Mouse (Mus musculus): Measurements from ENCODE around the gene Capn3. TPM values are rescaled to one million over a fixed set of nuclear protein-coding genes. Genes with fewer than 3 reads are reported as not detected.
A peak's percentile ranks its signal among the peaks of the same experiment; 100 is the strongest.

Capn3 gene
- polyA plus RNA-seq, 1 experiment from 2014 or later = 5.9 TPM

DNA sequence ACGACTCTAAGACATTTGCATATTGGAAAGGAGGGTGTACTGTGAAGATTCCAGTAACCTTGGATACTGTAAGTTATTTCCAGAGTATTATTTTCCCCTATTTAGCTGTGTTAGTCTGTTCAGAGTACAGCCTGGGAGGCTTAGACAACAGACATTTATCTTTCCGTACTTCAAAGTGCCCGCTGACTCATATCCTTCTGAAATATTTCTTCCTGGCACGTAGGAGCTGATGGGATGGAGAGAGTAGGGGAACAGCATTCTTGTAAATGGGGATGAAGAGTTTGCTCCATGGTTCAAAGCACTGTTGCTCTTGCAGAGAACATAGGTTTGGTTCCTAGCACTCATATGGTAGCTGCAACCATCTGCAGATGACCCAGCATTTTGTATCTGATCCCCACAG lies 3.2 kb upstream of the Capn3 start:
- no peaks in the 10 kb centered on the region for H3K27me3 ChIP-seq (ENCODE audit: control insufficient read depth, insufficient read depth, low read length)
- H3K9ac ChIP-seq (ENCODE audit: low read length) = no peak overlapping the region
- no peak overlapping the region for H3K4me2 ChIP-seq
- no peaks in the 10 kb centered on the region for H3K9me3 ChIP-seq (ENCODE audit: control insufficient read depth, low read length)
- no peaks in the 10 kb centered on the region for H3K4me1 ChIP-seq (ENCODE audit: control insufficient read depth, insufficient read depth, low read length)
- ATAC-seq (ENCODE audit: low FRiP score) = no peak
- no peak overlapping the region for H3K27ac ChIP-seq (ENCODE audit: low read depth, low read length)
- H3K4me3 ChIP-seq (ENCODE audit: low read depth, low read length) = no peak overlapping the region
- DNase-seq (ENCODE audit: low spot score, missing footprints) = no peak
- WGBS = 82% methylated on average over 4 of the region's 4 CpGs
- no peaks in the 10 kb centered on the region for H3K36me3 ChIP-seq (ENCODE audit: control insufficient read depth, insufficient read depth, low read length)

DNA sequence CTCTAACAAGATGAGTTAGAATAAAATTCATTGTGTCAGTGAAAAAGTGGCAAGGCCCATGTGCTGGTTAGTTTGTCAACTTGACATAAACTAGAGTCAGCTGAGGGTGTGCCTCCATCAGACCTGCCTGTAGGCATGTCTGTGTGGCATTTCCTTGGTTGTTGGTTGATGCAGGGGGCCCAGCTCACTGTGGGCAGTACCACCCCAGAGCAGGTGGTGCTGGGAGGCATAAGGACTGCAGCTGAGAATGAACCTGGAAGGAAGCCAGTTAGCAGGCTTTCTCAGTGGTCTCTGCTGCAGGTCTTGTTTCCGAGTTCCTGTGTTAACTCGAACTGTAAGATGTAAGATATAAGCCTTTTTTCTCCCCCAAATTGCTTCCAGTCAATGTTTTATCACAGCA lies 832 bp upstream of the Capn3 start:
- Histone ChIP-seq H3K27me3 (ENCODE audit: control insufficient read depth, insufficient read depth, low read length) (no peaks in the 10 kb centered on the region), H3K4me1 (ENCODE audit: control insufficient read depth, insufficient read depth, low read length) (no peaks in the 10 kb centered on the region), H3K9me3 (ENCODE audit: control insufficient read depth, low read length) (no peaks in the 10 kb centered on the region), H3K27ac (ENCODE audit: low read depth, low read length) (no peak overlapping the region), H3K9ac (ENCODE audit: low read length) (no peak overlapping the region), H3K4me3 (ENCODE audit: low read depth, low read length) (no peak overlapping the region), H3K4me2 (no peak overlapping the region), H3K36me3 (ENCODE audit: control insufficient read depth, insufficient read depth, low read length) (no peaks in the 10 kb centered on the region)
- DNase-seq (ENCODE audit: low spot score, missing footprints) = no peak
- 85% methylated on average over 2 of the region's 2 CpGs for WGBS
- ATAC-seq (ENCODE audit: low FRiP score) = no peak

DNA sequence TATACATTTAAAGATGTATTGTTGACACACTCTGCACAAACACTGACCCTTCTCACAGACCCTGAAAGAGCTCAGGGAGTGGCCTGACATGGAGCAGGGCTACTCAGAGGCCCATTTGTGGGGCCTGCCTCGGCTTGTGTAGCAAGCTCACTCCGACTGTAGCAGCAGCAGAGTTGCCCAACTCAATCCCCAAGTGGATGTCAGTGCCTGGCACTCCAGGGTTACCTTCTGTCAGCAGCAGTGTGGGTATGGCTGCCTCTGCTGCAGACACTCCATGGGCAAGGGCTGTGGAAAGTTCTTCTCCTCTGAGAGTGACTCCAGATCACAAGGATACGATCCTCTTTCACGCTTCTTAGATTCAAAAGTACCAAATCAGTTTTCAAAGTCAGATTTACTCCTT lies 4.4 kb downstream of the Capn3 start:
- H3K4me1 ChIP-seq (ENCODE audit: control insufficient read depth, insufficient read depth, low read length) = no peaks in the 10 kb centered on the region
- no peak for DNase-seq (ENCODE audit: low spot score, missing footprints)
- no peak overlapping the region for H3K4me2 ChIP-seq
- H3K36me3 ChIP-seq (ENCODE audit: control insufficient read depth, insufficient read depth, low read length) = no peaks in the 10 kb centered on the region
- H3K9me3 ChIP-seq (ENCODE audit: control insufficient read depth, low read length) = no peaks in the 10 kb centered on the region
- no peak overlapping the region for H3K4me3 ChIP-seq (ENCODE audit: low read depth, low read length)
- H3K9ac ChIP-seq (ENCODE audit: low read length) = no peak overlapping the region
- 96% methylated on average over 4 of the region's 4 CpGs for WGBS
- no peak overlapping the region for H3K27ac ChIP-seq (ENCODE audit: low read depth, low read length)
- no peaks in the 10 kb centered on the region for H3K27me3 ChIP-seq (ENCODE audit: control insufficient read depth, insufficient read depth, low read length)
- ATAC-seq (ENCODE audit: low FRiP score) = no peak

DNA sequence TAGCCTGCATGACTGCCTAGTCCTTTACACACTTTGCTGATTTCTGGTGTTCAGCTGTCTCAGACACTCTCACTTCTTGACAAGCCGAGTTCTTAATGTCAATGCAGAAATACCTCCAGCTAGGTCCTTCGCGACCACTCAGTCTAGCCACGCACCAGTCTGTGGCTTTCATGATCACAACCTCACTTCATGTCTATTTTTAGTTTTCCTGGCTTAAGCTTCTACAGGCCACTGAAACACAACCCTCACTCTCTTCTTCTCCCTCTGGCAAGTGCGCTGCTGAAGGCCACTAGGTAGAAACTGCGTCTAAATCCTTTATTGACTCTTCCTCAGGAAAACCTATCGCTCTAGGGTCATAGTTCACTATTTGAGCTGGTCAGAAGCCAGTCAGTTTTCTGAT lies 7.5 kb downstream of the Capn3 start:
- Histone ChIP-seq H3K9ac (ENCODE audit: low read length) (no peak overlapping the region), H3K27me3 (ENCODE audit: control insufficient read depth, insufficient read depth, low read length) (no peaks in the 10 kb centered on the region), H3K4me3 (ENCODE audit: low read depth, low read length) (no peak overlapping the region), H3K4me1 (ENCODE audit: control insufficient read depth, insufficient read depth, low read length) (no peaks in the 10 kb centered on the region), H3K4me2 (no peak overlapping the region), H3K9me3 (ENCODE audit: control insufficient read depth, low read length) (no peaks in the 10 kb centered on the region), H3K27ac (ENCODE audit: low read depth, low read length) (no peak overlapping the region), H3K36me3 (ENCODE audit: control insufficient read depth, insufficient read depth, low read length) (no peaks in the 10 kb centered on the region)
- WGBS = 95% methylated on average over 7 of the region's 7 CpGs
- ATAC-seq (ENCODE audit: low FRiP score) (no peak), DNase-seq (ENCODE audit: low spot score, missing footprints) (no peak)

DNA sequence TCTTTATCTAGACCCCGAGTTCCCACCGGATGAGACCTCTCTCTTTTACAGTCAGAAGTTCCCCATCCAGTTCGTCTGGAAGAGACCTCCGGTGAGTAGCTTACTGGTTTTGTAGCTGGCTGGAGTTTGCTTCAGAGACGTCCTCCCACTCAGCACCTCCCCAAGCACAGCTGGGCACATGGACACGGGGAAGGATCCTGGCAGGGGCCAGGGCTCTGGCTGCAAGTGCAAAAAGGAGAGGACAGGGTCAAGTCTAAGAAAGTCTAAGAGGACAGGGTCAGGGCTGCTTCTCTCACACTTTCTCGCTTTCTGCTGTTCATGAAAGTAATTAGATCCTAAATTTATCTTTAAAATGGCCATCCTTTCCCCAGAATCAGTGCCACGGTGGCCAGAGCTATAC lies 8.3 kb downstream of the Capn3 start:
- Histone ChIP-seq H3K4me1 (ENCODE audit: control insufficient read depth, insufficient read depth, low read length) (no peaks in the 10 kb centered on the region), H3K36me3 (ENCODE audit: control insufficient read depth, insufficient read depth, low read length) (no peaks in the 10 kb centered on the region), H3K4me2 (no peak overlapping the region), H3K27ac (ENCODE audit: low read depth, low read length) (no peak overlapping the region), H3K9ac (ENCODE audit: low read length) (no peak overlapping the region), H3K27me3 (ENCODE audit: control insufficient read depth, insufficient read depth, low read length) (no peaks in the 10 kb centered on the region), H3K4me3 (ENCODE audit: low read depth, low read length) (no peak overlapping the region), H3K9me3 (ENCODE audit: control insufficient read depth, low read length) (no peaks in the 10 kb centered on the region)
- ATAC-seq (ENCODE audit: low FRiP score) (no peak), DNase-seq (ENCODE audit: low spot score, missing footprints) (no peak)
- WGBS = 78% methylated on average over 8 of the region's 8 CpGs

DNA sequence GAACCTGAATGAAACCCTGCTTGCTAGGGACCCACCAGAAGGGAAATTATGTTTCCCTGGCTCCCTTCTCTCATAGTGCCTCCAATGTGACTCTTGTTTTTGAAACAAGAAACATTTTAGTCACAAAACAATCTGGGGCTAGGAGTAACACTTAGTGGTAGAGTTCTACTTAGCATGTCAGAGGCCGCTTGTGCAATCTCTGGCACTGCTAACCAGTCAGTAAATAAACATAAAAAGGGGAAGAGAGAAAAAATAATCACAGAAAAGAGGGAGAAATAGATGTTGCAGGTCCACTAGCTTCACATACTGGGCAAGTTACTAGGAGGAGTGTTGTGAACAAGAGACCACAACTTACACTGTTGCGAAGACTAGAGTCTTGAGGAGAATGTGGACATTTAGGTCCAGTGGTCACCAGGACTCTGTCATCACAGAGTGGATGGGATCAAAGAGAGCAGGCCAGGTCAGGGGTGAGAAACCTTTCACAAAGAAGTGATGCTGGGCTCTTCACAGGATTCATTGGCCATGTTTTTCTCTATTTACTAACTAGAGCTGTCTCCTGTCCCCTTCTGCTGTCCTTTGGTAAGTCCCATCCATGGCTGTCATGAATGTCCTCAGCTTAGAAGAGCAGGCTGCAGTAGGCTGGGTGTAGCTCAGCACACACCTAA lies 9.0 kb downstream of the Capn3 start:
- Histone ChIP-seq H3K9ac (ENCODE audit: low read length) (no peak overlapping the region), H3K36me3 (ENCODE audit: control insufficient read depth, insufficient read depth, low read length) (no peaks in the 10 kb centered on the region), H3K9me3 (ENCODE audit: control insufficient read depth, low read length) (no peaks in the 10 kb centered on the region), H3K4me3 (ENCODE audit: low read depth, low read length) (no peak overlapping the region), H3K4me2 (no peak overlapping the region), H3K27ac (ENCODE audit: low read depth, low read length) (no peak overlapping the region), H3K4me1 (ENCODE audit: control insufficient read depth, insufficient read depth, low read length) (no peaks in the 10 kb centered on the region), H3K27me3 (ENCODE audit: control insufficient read depth, insufficient read depth, low read length) (no peaks in the 10 kb centered on the region)
- 88% methylated on average over 2 of the region's 2 CpGs for WGBS
- ATAC-seq (ENCODE audit: low FRiP score) (no peak), DNase-seq (ENCODE audit: low spot score, missing footprints) (peak; percentile 28)

DNA sequence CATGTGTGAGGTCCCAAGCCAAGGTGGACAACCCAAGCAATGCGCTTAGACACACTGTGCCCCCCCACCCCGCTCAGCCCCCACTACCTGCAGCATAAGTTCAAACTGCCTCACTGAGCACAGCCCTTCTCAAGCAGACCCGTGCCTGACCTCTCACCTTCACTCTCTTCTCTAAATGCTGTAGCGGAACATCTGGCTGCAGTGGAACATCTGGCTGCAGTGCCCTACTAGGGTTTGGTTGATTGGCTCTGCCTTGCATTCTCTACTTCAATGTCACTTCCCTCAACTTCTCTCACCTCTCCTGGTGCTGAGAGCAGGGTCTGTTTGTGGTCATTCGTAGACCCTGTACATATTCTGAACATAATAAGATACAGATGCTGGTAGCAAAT lies 9.6 kb downstream of the Capn3 start:
- H3K27ac ChIP-seq (ENCODE audit: low read depth, low read length) = no peak overlapping the region
- no peaks in the 10 kb centered on the region for H3K36me3 ChIP-seq (ENCODE audit: control insufficient read depth, insufficient read depth, low read length)
- no peak overlapping the region for H3K4me2 ChIP-seq
- 80% methylated on average over 5 of the region's 5 CpGs for whole genome bisulfite sequencing
- H3K9ac ChIP-seq (ENCODE audit: low read length) = no peak overlapping the region
- H3K4me1 ChIP-seq (ENCODE audit: control insufficient read depth, insufficient read depth, low read length) = no peaks in the 10 kb centered on the region
- H3K27me3 ChIP-seq (ENCODE audit: control insufficient read depth, insufficient read depth, low read length) = no peaks in the 10 kb centered on the region
- no peak overlapping the region for H3K4me3 ChIP-seq (ENCODE audit: low read depth, low read length)
- no peak for DNase-seq (ENCODE audit: low spot score, missing footprints)
- H3K9me3 ChIP-seq (ENCODE audit: control insufficient read depth, low read length) = no peaks in the 10 kb centered on the region
- ATAC-seq (ENCODE audit: low FRiP score) = no peak

DNA sequence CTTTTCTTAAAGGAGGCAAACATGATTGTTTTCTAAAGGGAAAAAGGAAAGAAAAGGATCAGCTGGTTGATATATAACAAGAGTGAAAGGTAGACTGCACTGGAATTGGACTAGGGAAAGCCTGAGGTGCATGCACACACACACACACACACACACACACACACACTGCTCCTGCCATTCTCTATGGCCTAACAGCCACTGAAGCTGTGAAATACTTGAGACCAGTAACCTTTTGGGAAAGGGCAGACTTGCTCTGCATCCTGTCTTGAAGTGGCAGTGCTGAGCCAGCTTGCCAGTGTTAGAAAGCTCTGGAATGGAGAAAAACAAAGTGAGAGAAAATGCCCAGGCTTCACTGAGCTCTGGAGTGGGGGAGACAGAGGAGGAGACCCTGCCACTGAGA lies 12.2 kb downstream of the Capn3 start:
- no peaks in the 10 kb centered on the region for H3K36me3 ChIP-seq (ENCODE audit: control insufficient read depth, insufficient read depth, low read length)
- no peaks in the 10 kb centered on the region for H3K9me3 ChIP-seq (ENCODE audit: control insufficient read depth, low read length)
- no peaks in the 10 kb centered on the region for H3K4me1 ChIP-seq (ENCODE audit: control insufficient read depth, insufficient read depth, low read length)
- ATAC-seq (ENCODE audit: low FRiP score) (no peak), DNase-seq (ENCODE audit: low spot score, missing footprints) (peak; percentile 60)
- no peak overlapping the region for H3K27ac ChIP-seq (ENCODE audit: low read depth, low read length)
- no peak overlapping the region for H3K4me2 ChIP-seq
- H3K9ac ChIP-seq (ENCODE audit: low read length) = no peak overlapping the region
- no peak overlapping the region for H3K4me3 ChIP-seq (ENCODE audit: low read depth, low read length)
- H3K27me3 ChIP-seq (ENCODE audit: control insufficient read depth, insufficient read depth, low read length) = no peaks in the 10 kb centered on the region

DNA sequence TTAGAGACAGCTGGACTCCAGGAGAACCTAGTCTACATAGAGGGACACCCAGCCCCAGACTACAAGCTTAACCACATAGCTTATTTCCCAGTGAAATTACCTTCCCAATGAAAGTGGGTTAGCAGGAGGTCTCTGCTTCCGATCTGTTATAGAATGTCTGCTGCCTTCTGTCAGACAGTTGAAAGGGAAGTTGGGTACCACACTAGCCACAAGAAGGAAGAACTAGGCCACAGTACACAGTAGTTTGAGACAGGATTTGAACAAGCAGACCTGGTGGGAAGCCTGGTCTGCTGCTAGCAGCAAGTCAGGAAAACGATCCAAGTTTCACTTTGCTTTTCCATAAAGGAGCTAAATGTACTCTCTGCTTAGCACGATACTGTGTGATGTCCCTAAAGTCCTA lies 13.4 kb downstream of the Capn3 start:
- Histone ChIP-seq H3K9me3 (ENCODE audit: control insufficient read depth, low read length) (peaks cover 2% of the 10 kb centered on the region; the same call in 1 of the 2 replicates), H3K27ac (ENCODE audit: low read depth, low read length) (no peak overlapping the region), H3K36me3 (ENCODE audit: control insufficient read depth, insufficient read depth, low read length) (no peaks in the 10 kb centered on the region), H3K4me3 (ENCODE audit: low read depth, low read length) (no peak overlapping the region), H3K27me3 (ENCODE audit: control insufficient read depth, insufficient read depth, low read length) (no peaks in the 10 kb centered on the region), H3K9ac (ENCODE audit: low read length) (no peak overlapping the region), H3K4me1 (ENCODE audit: control insufficient read depth, insufficient read depth, low read length) (no peaks in the 10 kb centered on the region), H3K4me2 (no peak overlapping the region)
- 92% methylated on average over 3 of the region's 3 CpGs for whole genome bisulfite sequencing
- DNase-seq (ENCODE audit: low spot score, missing footprints) (no peak), ATAC-seq (ENCODE audit: low FRiP score) (no peak)

Measured in midbrain, embryonic 11.5 days (tissue).